In genomic region chr10:79926491-79927323, GRCm38 (mm10) we compare ENCODE assay signal across 8 mouse cellular contexts. TPM values are rescaled to one million over a fixed set of nuclear protein-coding genes. Genes with fewer than 3 reads are reported as not detected.
A peak's percentile ranks its signal among the peaks of the same experiment; 100 is the strongest.
DNase-seq lines count a peak whose midpoint lies in the region; ATAC-seq and TF ChIP-seq lines count a peak whose summit lies in the region.

Arid3a (plus strand) TSS chr10:79927043.

- no peak for TF ChIP-seq POLR2A in cortical plate, adult 2 months (IDR thresholded peaks at IDR 0.05; ENCODE audit: extremely low read depth, insufficient read depth, low read length)

- H3K4me3 ChIP-seq in cortical plate, adult 2 months (ENCODE audit: insufficient read depth, low read length): peak within 1 kb of the TSS; percentile 80

- no peaks in the 10 kb centered on the region for H3K4me1 ChIP-seq in cortical plate, adult 2 months (ENCODE audit: control insufficient read depth, insufficient read depth, low read length)

- peak within 1 kb of the TSS; percentile 48 for H3K27ac ChIP-seq in cortical plate, adult 2 months (ENCODE audit: insufficient read depth, low read length)

- peak; percentile 69 for ATAC-seq in megakaryocyte, adult 5-6 weeks (ENCODE audit: poor library complexity, severe bottlenecking)

- no peak for TF ChIP-seq CTCF in cortical plate, adult 2 months (IDR thresholded peaks at IDR 0.05; ENCODE audit: extremely low read depth, insufficient read depth, low read length)

- DNase-seq in adipocyte (ENCODE audit: low spot score): peak; percentile 87
- peak; percentile 70 to 81 for DNase-seq in gastrocnemius, adult 8-10 months (ENCODE audit: low spot score in 2 of 2)
- peak; percentile 79 for DNase-seq in hindlimb bud, embryonic 11.5 days (ENCODE audit: extremely low spot score, low read depth, low spot score)
- peak; percentile 71 to 78 for DNase-seq in left cerebral cortex, adult 8-10 months (ENCODE audit: low spot score in 2 of 2)
- peak; percentile 91 for DNase-seq in right cerebral cortex, adult 18-20 months
- peak; percentile 74 for DNase-seq in urinary bladder, adult 2 months (ENCODE audit: low spot score)

RNA-seq across cellular contexts. Expression of gene Arid3a, which starts in this region (rescaled TPM):
- 3.1 and 3.2 TPM in 2 replicates for polyA plus RNA-seq in cortical plate, adult 2 months (2012; rRNA removed)
- total RNA-seq in gastrocnemius, adult 8-10 months (2022): 1 to 10 TPM; 1.5 to 2.3 (median 2.1) TPM
- total RNA-seq in left cerebral cortex, adult 8-10 months (2022): 1 to 10 TPM; 5.0 to 7.8 (median 7.5) TPM
- 36.7 and 38.7 TPM in 2 replicates for total RNA-seq in megakaryocyte, adult 5-6 weeks (2015)
- total RNA-seq in megakaryocyte, adult 5-6 weeks (2017): 59.2 and 67.8 TPM in 2 replicates
- polyA plus RNA-seq in urinary bladder, adult 2 months (2012; rRNA removed): 3.8 and 4.1 TPM in 2 replicates

Comparison
In these comparisons a context has a peak if more than half of its experiments do, and no peak if none do; other contexts are left out.
1. Peak in every context shown above with its lines: DNase-seq, ATAC-seq, H3K4me3 ChIP-seq and H3K27ac ChIP-seq.
2. RNA of gene Arid3a (total RNA-seq): 36.7 to 67.8 TPM in megakaryocyte, adult 5-6 weeks; 5.0 to 7.8 TPM in left cerebral cortex, adult 8-10 months and 1.5 to 2.3 TPM in gastrocnemius, adult 8-10 months; every median in the first group is over 4 times any median in the second.